Comparison of ENCODE assay signal across 1 mouse cellular context in genomic region chr9:65884564-65885315, GRCm38 (mm10).
TF ChIP-seq lines count a peak whose summit lies in the region.

No protein-coding gene starts in this region.

TF ChIP-seq in myocyte, 11 proteins besides CTCF, POLR2A, EP300 and RAD21 (continued from another document):
- TF ChIP-seq TCF3 (IDR thresholded peaks at IDR 0.05; ENCODE audit: insufficient read length, low read depth) = no peak
- TF ChIP-seq TCF12 (IDR thresholded peaks at IDR 0.05; ENCODE audit: insufficient read depth, poor library complexity, severe bottlenecking) = no peak
- TF ChIP-seq E2F4 (IDR thresholded peaks at IDR 0.05; ENCODE audit: insufficient read depth) = no peak
TF ChIP-seq in myocyte: peak in this region for 4.
